14 mouse cellular contexts compared by ENCODE assay signal in the genomic region with DNA sequence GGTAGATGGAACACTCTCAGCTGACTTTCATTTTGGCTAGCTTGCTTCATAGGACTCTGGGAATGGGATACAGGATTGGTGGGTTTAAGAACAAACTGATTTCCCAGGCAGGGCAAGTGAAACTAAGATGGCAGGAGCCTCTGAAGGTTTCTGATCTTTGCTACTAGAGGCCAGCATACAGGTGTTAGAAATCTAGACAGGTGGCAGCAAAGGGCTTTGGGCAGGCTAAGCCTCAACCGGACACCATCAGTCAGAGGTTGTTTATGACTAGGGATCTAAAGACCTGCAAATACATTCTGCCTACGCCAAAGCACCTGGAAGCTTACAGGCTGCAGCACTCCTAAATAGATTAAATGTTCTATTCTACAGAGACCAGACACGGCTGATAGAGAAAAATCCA.
A peak's percentile ranks its signal among the peaks of the same experiment; 100 is the strongest.
DNase-seq lines count a peak whose midpoint lies in the region; ATAC-seq and TF ChIP-seq lines count a peak whose summit lies in the region.
"Had no signal": no experiment of that assay in that cellular context is flagged by ENCODE, and none has a peak within 500 bp of the region (broad histone marks: within the 10 kb centered on the region; RNA-seq: fewer than 3 reads in every experiment).

No protein-coding gene starts in this region.

- peak; percentile 61 for TF ChIP-seq RAD21 in CH12.LX (IDR thresholded peaks at IDR 0.05; ENCODE audit: low read depth, low read length)

- 63% methylated on average over 3 of the region's 3 CpGs for WGBS in forebrain, embryonic 14.5 days
- WGBS in forebrain, embryonic 11.5 days = 58% methylated on average over 3 of the region's 3 CpGs
- WGBS in liver, postnatal 0 days (ENCODE audit: insufficient replicate concordance) = 59% methylated on average over 3 of the region's 3 CpGs

- H3K36me3 ChIP-seq in forebrain, embryonic 14.5 days (ENCODE audit: control insufficient read depth, insufficient read depth, low read length) = no peaks in the 10 kb centered on the region
- H3K36me3 ChIP-seq in forebrain, embryonic 11.5 days (ENCODE audit: control insufficient read depth, insufficient read depth, low read length) = no peaks in the 10 kb centered on the region
- H3K36me3 ChIP-seq in liver, postnatal 0 days (replicated peaks; ENCODE audit: insufficient read depth, low read length) = no peaks in the 10 kb centered on the region
- H3K36me3 ChIP-seq in CH12.LX (replicated peaks in 1 of 2; ENCODE audit: control insufficient read depth in 1 of 2, insufficient read depth in 1 of 2, low read length in 1 of 2) = no peaks in the 10 kb centered on the region
- H3K36me3 ChIP-seq: forebrain, embryonic 10.5 days; liver, embryonic 15.5 days; midbrain, embryonic 12.5 days; neural tube, embryonic 13.5 days had no signal

- no peak overlapping the region for H3K4me2 ChIP-seq in forebrain, embryonic 14.5 days (ENCODE audit: low read length)
- no peak overlapping the region for H3K4me2 ChIP-seq in forebrain, embryonic 11.5 days (ENCODE audit: low read depth, low read length, severe bottlenecking)
- no peak overlapping the region for H3K4me2 ChIP-seq in liver, postnatal 0 days (ENCODE audit: low read depth, low read length)
- no peak overlapping the region for H3K4me2 ChIP-seq in CH12.LX (ENCODE audit: insufficient read depth, low read depth, poor library complexity, severe bottlenecking)
- H3K4me2 ChIP-seq: liver, embryonic 15.5 days; midbrain, embryonic 12.5 days; neural tube, embryonic 13.5 days had no signal

- H3K4me3 ChIP-seq in forebrain, embryonic 14.5 days (ENCODE audit: low read depth, low read length) = no peak overlapping the region
- H3K4me3 ChIP-seq in forebrain, embryonic 11.5 days (ENCODE audit: low read depth, low read length) = no peak overlapping the region
- no peak overlapping the region for H3K4me3 ChIP-seq in liver, postnatal 0 days (ENCODE audit: low read depth, low read length)
- no peak overlapping the region for H3K4me3 ChIP-seq in CH12.LX (replicated peaks in 1 of 3; ENCODE audit: low read depth in 2 of 3, low read length in 2 of 3, poor library complexity in 1 of 3)
- H3K4me3 ChIP-seq: forebrain, embryonic 10.5 days; liver, embryonic 15.5 days; midbrain, embryonic 12.5 days; neural tube, embryonic 13.5 days had no signal

- peaks cover 6% of the 10 kb centered on the region; the same call in 1 of the 2 replicates for H3K4me1 ChIP-seq in forebrain, embryonic 14.5 days (ENCODE audit: control insufficient read depth, insufficient read depth, low read length)
- no peaks in the 10 kb centered on the region; the same call in 1 of the 2 replicates for H3K4me1 ChIP-seq in forebrain, embryonic 11.5 days (replicated peaks; ENCODE audit: control insufficient read depth, insufficient read depth, low read length)
- no peaks in the 10 kb centered on the region for H3K4me1 ChIP-seq in liver, postnatal 0 days (ENCODE audit: insufficient read depth)
- no peaks in the 10 kb centered on the region for H3K4me1 ChIP-seq in CH12.LX (ENCODE audit: control insufficient read depth in 1 of 2, insufficient read depth in 2 of 2)
- H3K4me1 ChIP-seq: liver, embryonic 15.5 days; neural tube, embryonic 13.5 days had no signal

- no peaks in the 10 kb centered on the region for H3K9me3 ChIP-seq in forebrain, embryonic 14.5 days (replicated peaks; ENCODE audit: control insufficient read depth, low read length)
- H3K9me3 ChIP-seq in forebrain, embryonic 11.5 days (ENCODE audit: control insufficient read depth, low read length) = no peaks in the 10 kb centered on the region
- no peaks in the 10 kb centered on the region for H3K9me3 ChIP-seq in liver, postnatal 0 days (ENCODE audit: low read length)
- no peaks in the 10 kb centered on the region for H3K9me3 ChIP-seq in CH12.LX (replicated peaks; ENCODE audit: low read length)
- H3K9me3 ChIP-seq: forebrain, embryonic 10.5 days; liver, embryonic 15.5 days; midbrain, embryonic 12.5 days; neural tube, embryonic 13.5 days had no signal

- no peak for TF ChIP-seq EP300 in liver, postnatal 0 days (IDR thresholded peaks at IDR 0.05; ENCODE audit: low read depth)
- TF ChIP-seq EP300 in CH12.LX (IDR thresholded peaks at IDR 0.05; ENCODE audit: low read length) = no peak

- peak; percentile 13; the same call in 1 of the 2 replicates for TF ChIP-seq CTCF in liver, postnatal 0 days (IDR thresholded peaks at IDR 0.05; ENCODE audit: low read depth)
- peak in 1 of 2 experiments; percentile 49; a peak in 2 of 4 replicates for TF ChIP-seq CTCF in CH12.LX (conservative IDR thresholded peaks at IDR 0.05 in 1 of 2, IDR thresholded peaks at IDR 0.05 in 1 of 2; ENCODE audit: low read depth in 2 of 2, low read length in 2 of 2)

- TF ChIP-seq POLR2A in CH12.LX (IDR thresholded peaks at IDR 0.05; ENCODE audit: low read depth, low read length) = no peak

- H3K9ac ChIP-seq in forebrain, embryonic 14.5 days (ENCODE audit: low read length) = no peak overlapping the region
- no peak overlapping the region for H3K9ac ChIP-seq in forebrain, embryonic 11.5 days (ENCODE audit: low read length)
- H3K9ac ChIP-seq in liver, postnatal 0 days (replicated peaks) = no peak overlapping the region
- no peak overlapping the region for H3K9ac ChIP-seq in CH12.LX (ENCODE audit: insufficient read depth, low read depth)
- H3K9ac ChIP-seq: liver, embryonic 15.5 days; midbrain, embryonic 12.5 days; neural tube, embryonic 13.5 days had no signal

- no peaks in the 10 kb centered on the region for H3K27me3 ChIP-seq in forebrain, embryonic 14.5 days (replicated peaks; ENCODE audit: control insufficient read depth, insufficient read depth, low read length)
- H3K27me3 ChIP-seq in forebrain, embryonic 11.5 days (ENCODE audit: control insufficient read depth, insufficient read depth, low read length) = peaks cover 11% of the 10 kb centered on the region
- H3K27me3 ChIP-seq in liver, postnatal 0 days (ENCODE audit: insufficient read depth, low read length) = no peaks in the 10 kb centered on the region
- no peaks in the 10 kb centered on the region for H3K27me3 ChIP-seq in CH12.LX (replicated peaks)
- H3K27me3 ChIP-seq: liver, embryonic 15.5 days had no signal

- no peak overlapping the region for H3K27ac ChIP-seq in forebrain, embryonic 14.5 days (ENCODE audit: low read depth, low read length)
- H3K27ac ChIP-seq in forebrain, embryonic 11.5 days (ENCODE audit: low read depth, low read length) = no peak overlapping the region
- no peak overlapping the region for H3K27ac ChIP-seq in liver, postnatal 0 days (ENCODE audit: low read depth)
- no peak overlapping the region for H3K27ac ChIP-seq in CH12.LX (ENCODE audit: insufficient read depth, low read depth)
- H3K27ac ChIP-seq: liver, embryonic 15.5 days; midbrain, embryonic 12.5 days; neural tube, embryonic 13.5 days had no signal

- H3K79me2 ChIP-seq in CH12.LX (replicated peaks; ENCODE audit: control insufficient read depth, extremely low read depth, insufficient read depth, poor library complexity, severe bottlenecking) = no peaks in the 10 kb centered on the region

- dilution Hi-C loops in CH12.LX (cut with MboI; ENCODE audit: extremely low pct_ligation_motif_present, extremely low pct_unique_long_range_greater_than_20kb, low sequenced_read_pairs) = no loop called here

- peak; percentile 4 for DNase-seq in forebrain, embryonic 14.5 days (ENCODE audit: low spot score)
- no peak for DNase-seq in forebrain, embryonic 11.5 days (ENCODE audit: low spot score)
- DNase-seq in liver, postnatal 0 days = no peak
- DNase-seq in liver (no peak), CH12.LX (ENCODE audit: extremely low read depth) (no peak)
- peak; percentile 35 for DNase-seq in forelimb bud, embryonic 11.5 days (ENCODE audit: low read depth, low spot score)
- DNase-seq in layer of hippocampus, postnatal 25 days (ENCODE audit: extremely low spot score in 1 of 2, low spot score in 1 of 2) = no peak
- no peak for DNase-seq in spleen, postnatal 14 days (ENCODE audit: low spot score in 2 of 2)
- DNase-seq: cerebellum, adult 9-11 months had no signal

- in situ Hi-C loops in CH12.LX (cut with MboI; ENCODE audit: low pct_ligation_motif_present, low pct_unique_long_range_greater_than_20kb, low sequenced_read_pairs) = no loop called here

- ATAC-seq in forebrain, embryonic 14.5 days = no peak
- no peak for ATAC-seq in forebrain, embryonic 11.5 days (replicated peaks; ENCODE audit: low FRiP score)
- no peak for ATAC-seq in liver, postnatal 0 days
- ATAC-seq: inflammation-experienced regulatory T-cells, adult 6 months had no signal

TF ChIP-seq in CH12.LX, 34 proteins besides CTCF, POLR2A, EP300 and RAD21:
- TF ChIP-seq SMC3 (IDR thresholded peaks at IDR 0.05; ENCODE audit: low read depth, low read length) = peak; percentile 45
- no peak for TF ChIP-seq NELFE (IDR thresholded peaks at IDR 0.05; ENCODE audit: low read depth, low read length)

Comparison
In these comparisons a context has a peak if more than half of its experiments do, and no peak if none do; other contexts are left out.
1. DNase-seq: peak in forebrain, embryonic 14.5 days (single experiment) and forelimb bud, embryonic 11.5 days (single experiment); none in forebrain, embryonic 11.5 days (single experiment), liver, postnatal 0 days (single experiment), liver (single experiment), CH12.LX (single experiment), layer of hippocampus, postnatal 25 days (0 of 2) and spleen, postnatal 14 days (0 of 2).